Mouse (Mus musculus): ENCODE data around the gene Rnf213.

GRCm38 (mm10) chr11:119427431-119427830 is 34.5 kb downstream of the Rnf213 start:
- TF ChIP-seq CTCF (IDR thresholded peaks at IDR 0.05; ENCODE audit: borderline replicate concordance, control insufficient read depth, extremely low read depth, insufficient read depth, low read length, poor library complexity) (no peak), POLR2A (IDR thresholded peaks at IDR 0.05; ENCODE audit: control insufficient read depth, extremely low read depth, insufficient read depth, low read length, poor library complexity) (no peak)

Measured in thymus, adult 2 months (tissue).